ENCODE assay signal across 8 mouse cellular contexts in genomic region chr6:125418744-125419143, GRCm38 (mm10). TPM values are rescaled to one million over a fixed set of nuclear protein-coding genes. Genes with fewer than 3 reads are reported as not detected.
DNase-seq lines count a peak whose midpoint lies in the region; TF ChIP-seq lines count a peak whose summit lies in the region.

No protein-coding gene starts in this region.

- H3K27ac ChIP-seq in left cerebral cortex, adult 2 months, result no peak overlapping the region

- peak; percentile 83 to 94 for DNase-seq in adrenal gland, adult (ENCODE audit: inconsistent age in 2 of 2, low spot score in 1 of 2)
- peak; percentile 71 to 85 for DNase-seq in cerebellum, postnatal 4 days (ENCODE audit: low spot score in 2 of 2)
- DNase-seq in gastrocnemius, adult 8-10 months (ENCODE audit: low spot score in 2 of 2), result peak; percentile 15 to 22
- DNase-seq in induced T-regulatory cell, adult 2 months (ENCODE audit: low read depth), result peak; percentile 90
- DNase-seq in left cerebral cortex, adult 2 months (ENCODE audit: extremely low spot score in 1 of 2, low spot score in 2 of 2), result peak; percentile 74 to 84
- peak; percentile 92 for DNase-seq in mesoderm, embryonic 11.5 days (ENCODE audit: low read depth, low spot score)
- peak; percentile 74 for DNase-seq in right cerebral cortex, postnatal 25 days
- DNase-seq in urinary bladder, postnatal 36 days (ENCODE audit: low spot score in 2 of 2), result peak; percentile 76 to 80

- H3K4me3 ChIP-seq in left cerebral cortex, adult 2 months, result no peak overlapping the region

- intact Hi-C loops in left cerebral cortex, adult 2 months (cut with DNase I), result loop anchor here (2.0 kb wide), 2 partner anchors 80 to 182 kb away; no protein-coding TSS in a partner anchor

- peak; percentile 92 for TF ChIP-seq CTCF in left cerebral cortex, adult 2 months (IDR thresholded peaks at IDR 0.05)

RNA-seq across cellular contexts. Expression of gene Plekhg6, which starts 38.2 kb away (rescaled TPM):
- total RNA-seq in gastrocnemius, adult 8-10 months (2022), result not detected
- under 1 TPM; 0.30 to 0.34 TPM for total RNA-seq in left cerebral cortex, adult 2 months (2021)

Comparison
In these comparisons a context has a peak if more than half of its experiments do, and no peak if none do; other contexts are left out.
1. DNase-seq: peak in every context shown above with its lines; median percentile 92 in mesoderm, embryonic 11.5 days; 90 in induced T-regulatory cell, adult 2 months; 88 in adrenal gland, adult; 79 in left cerebral cortex, adult 2 months; 78 in cerebellum, postnatal 4 days; 78 in urinary bladder, postnatal 36 days; 74 in right cerebral cortex, postnatal 25 days; 18 in gastrocnemius, adult 8-10 months.